Mouse (Mus musculus): ENCODE data around the gene Sirpa. TPM values are rescaled to one million over a fixed set of nuclear protein-coding genes. Genes with fewer than 3 reads are reported as not detected.

The Sirpa gene
- total RNA-seq, 2 experiments from 2014 or later = 46.3 to 60.8 TPM

- ATAC-seq (replicated peaks; ENCODE audit: low FRiP score, poor library complexity, severe bottlenecking) = peak; percentile 71
These were observed 10.9 kb downstream of the Sirpa start for GRCm38 (mm10) chr2:129603536-129603935.

GRCm38 (mm10) chr2:129604032-129604431 is 11.4 kb downstream of the Sirpa start:
- no peak for ATAC-seq (replicated peaks; ENCODE audit: low FRiP score, poor library complexity, severe bottlenecking)

GRCm38 (mm10) chr2:129605816-129606215 is 13.2 kb downstream of the Sirpa start:
- ATAC-seq (replicated peaks; ENCODE audit: low FRiP score, poor library complexity, severe bottlenecking) = no peak

- no peak for ATAC-seq (replicated peaks; ENCODE audit: low FRiP score, poor library complexity, severe bottlenecking)
These were observed 13.6 kb downstream of the Sirpa start for GRCm38 (mm10) chr2:129606269-129606668.

- no peak for ATAC-seq (replicated peaks; ENCODE audit: low FRiP score, poor library complexity, severe bottlenecking)
These were observed 14.3 kb downstream of the Sirpa start for GRCm38 (mm10) chr2:129606899-129607298.

GRCm38 (mm10) chr2:129613971-129614370 is 21.3 kb downstream of the Sirpa start:
- ATAC-seq (replicated peaks; ENCODE audit: low FRiP score, poor library complexity, severe bottlenecking) = no peak

- ATAC-seq (replicated peaks; ENCODE audit: low FRiP score, poor library complexity, severe bottlenecking) = no peak
These were observed 22.0 kb downstream of the Sirpa start for GRCm38 (mm10) chr2:129614482-129615185.

GRCm38 (mm10) chr2:129620148-129620547 is 27.5 kb downstream of the Sirpa start:
- no peak for ATAC-seq (replicated peaks; ENCODE audit: low FRiP score, poor library complexity, severe bottlenecking)

GRCm38 (mm10) chr2:129620881-129621280 is 28.2 kb downstream of the Sirpa start:
- no peak for ATAC-seq (replicated peaks; ENCODE audit: low FRiP score, poor library complexity, severe bottlenecking)

- no peak for ATAC-seq (replicated peaks; ENCODE audit: low FRiP score, poor library complexity, severe bottlenecking)
These were observed 29.2 kb downstream of the Sirpa start for GRCm38 (mm10) chr2:129621654-129622490.

GRCm38 (mm10) chr2:129622918-129623317 is 30.3 kb downstream of the Sirpa start:
- no peak for ATAC-seq (replicated peaks; ENCODE audit: low FRiP score, poor library complexity, severe bottlenecking)

GRCm38 (mm10) chr2:129623771-129624170 is 31.1 kb downstream of the Sirpa start:
- ATAC-seq (replicated peaks; ENCODE audit: low FRiP score, poor library complexity, severe bottlenecking) = no peak

GRCm38 (mm10) chr2:129624246-129624918 is 31.7 kb downstream of the Sirpa start:
- ATAC-seq (replicated peaks; ENCODE audit: low FRiP score, poor library complexity, severe bottlenecking) = no peak

GRCm38 (mm10) chr2:129624956-129625355 is 32.3 kb downstream of the Sirpa start:
- no peak for ATAC-seq (replicated peaks; ENCODE audit: low FRiP score, poor library complexity, severe bottlenecking)

GRCm38 (mm10) chr2:129625845-129626244 is 33.2 kb downstream of the Sirpa start:
- ATAC-seq (replicated peaks; ENCODE audit: low FRiP score, poor library complexity, severe bottlenecking) = no peak

- no peak for ATAC-seq (replicated peaks; ENCODE audit: low FRiP score, poor library complexity, severe bottlenecking)
These were observed 34.0 kb downstream of the Sirpa start for GRCm38 (mm10) chr2:129626621-129627061.

- ATAC-seq (replicated peaks; ENCODE audit: low FRiP score, poor library complexity, severe bottlenecking) = no peak
These were observed 34.5 kb downstream of the Sirpa start for GRCm38 (mm10) chr2:129627133-129627532.

GRCm38 (mm10) chr2:129627811-129628210 is 35.2 kb downstream of the Sirpa start:
- no peak for ATAC-seq (replicated peaks; ENCODE audit: low FRiP score, poor library complexity, severe bottlenecking)

- ATAC-seq (replicated peaks; ENCODE audit: low FRiP score, poor library complexity, severe bottlenecking) = no peak
These were observed 36.0 kb downstream of the Sirpa start for GRCm38 (mm10) chr2:129628456-129629185.

Measured in erythroblast, adult 5-6 weeks (primary cell).